Mouse (Mus musculus): ENCODE data around the gene Aspdh. TPM values are rescaled to one million over a fixed set of nuclear protein-coding genes. Genes with fewer than 3 reads are reported as not detected.

Gene Aspdh
- total RNA-seq (2023) = not detected

DNA sequence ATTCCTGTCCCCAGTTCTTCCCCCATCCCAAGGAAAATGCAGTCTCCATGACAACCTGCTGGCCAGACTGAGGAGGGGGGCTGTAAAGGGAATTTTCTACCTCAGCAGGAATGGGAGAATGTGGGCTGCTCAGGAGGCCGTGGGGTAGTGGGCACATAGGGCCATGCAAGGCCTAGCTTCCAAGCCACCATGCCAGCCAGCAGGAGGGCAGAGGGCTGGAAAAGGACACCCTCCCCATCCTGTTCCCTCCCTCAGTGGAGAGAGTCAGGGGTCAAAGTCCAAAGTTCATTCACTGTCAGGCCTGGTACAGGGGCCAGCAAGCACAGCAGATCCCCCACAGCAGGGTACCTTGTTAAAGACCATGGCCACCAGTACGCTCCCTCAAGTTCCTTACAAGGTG lies at the start of gene Aspdh:
Gene Aspdh, plus strand, starts transcription at position 281 of the 400 bp plus-strand sequence.

DNA sequence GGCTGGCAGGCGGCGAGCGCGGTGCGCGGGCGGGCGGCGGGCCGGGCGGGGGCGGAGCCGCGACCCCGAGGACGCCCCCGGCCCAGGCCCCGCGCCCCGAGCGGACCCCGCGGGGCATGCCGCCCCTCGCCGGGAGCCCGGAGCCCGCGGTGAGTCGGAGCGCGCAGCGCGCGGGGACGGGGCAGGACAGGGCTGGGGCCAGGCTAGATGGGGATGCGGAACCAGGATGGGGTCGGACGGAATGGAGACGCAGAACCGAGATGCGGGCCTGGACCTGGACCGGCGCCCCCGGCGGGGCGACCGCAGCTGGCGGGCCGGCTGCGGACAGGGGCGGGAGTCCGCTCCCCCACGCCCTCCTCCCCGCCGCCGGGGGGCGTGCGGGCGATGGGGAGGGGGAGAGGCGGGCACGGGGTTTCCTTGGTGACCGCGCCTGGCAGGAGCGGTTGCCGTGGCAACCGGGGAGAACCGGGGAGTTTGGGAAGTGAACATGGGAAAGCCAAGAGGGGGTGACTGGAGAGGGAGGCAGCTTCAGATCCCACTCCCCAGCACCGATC lies 36.1 kb upstream of the Aspdh start, which contains the start of gene Lrrc4b:
Gene Lrrc4b, plus strand, starts transcription at position 51 of the 554 bp plus-strand sequence.

DNA sequence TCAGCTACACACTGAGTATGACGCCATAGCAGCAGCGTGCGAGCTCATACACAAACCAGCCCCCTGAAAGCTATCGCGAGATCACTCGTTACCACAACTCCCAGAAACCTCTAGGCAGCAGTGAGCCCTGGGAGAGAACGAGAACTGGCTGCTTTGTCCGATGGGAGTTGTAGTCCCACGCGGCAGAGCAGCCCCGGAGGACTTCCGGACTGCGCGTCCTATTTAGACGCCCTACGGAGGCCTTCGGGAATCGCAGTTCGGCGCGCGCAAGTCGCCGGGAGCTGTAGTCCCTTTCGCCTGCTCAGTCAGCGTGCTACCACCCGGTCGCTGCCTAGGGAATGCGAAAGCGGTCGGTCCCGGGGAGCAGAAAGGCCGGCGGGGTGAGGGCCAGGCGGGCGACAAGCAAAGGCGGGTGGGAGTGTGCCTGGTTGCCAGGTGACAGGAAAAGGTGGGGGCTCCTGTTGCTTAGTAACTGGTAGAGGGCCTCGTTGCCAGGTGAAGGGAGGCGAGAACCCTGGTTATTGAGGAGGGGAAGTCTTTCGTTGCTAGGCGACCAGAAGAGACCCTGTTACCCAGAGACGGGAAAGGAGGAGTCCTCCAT lies 2.7 kb downstream of the Aspdh start, which contains the start of gene Josd2:
Gene Josd2, plus strand, starts transcription at position 170 of the 601 bp plus-strand sequence.

DNA sequence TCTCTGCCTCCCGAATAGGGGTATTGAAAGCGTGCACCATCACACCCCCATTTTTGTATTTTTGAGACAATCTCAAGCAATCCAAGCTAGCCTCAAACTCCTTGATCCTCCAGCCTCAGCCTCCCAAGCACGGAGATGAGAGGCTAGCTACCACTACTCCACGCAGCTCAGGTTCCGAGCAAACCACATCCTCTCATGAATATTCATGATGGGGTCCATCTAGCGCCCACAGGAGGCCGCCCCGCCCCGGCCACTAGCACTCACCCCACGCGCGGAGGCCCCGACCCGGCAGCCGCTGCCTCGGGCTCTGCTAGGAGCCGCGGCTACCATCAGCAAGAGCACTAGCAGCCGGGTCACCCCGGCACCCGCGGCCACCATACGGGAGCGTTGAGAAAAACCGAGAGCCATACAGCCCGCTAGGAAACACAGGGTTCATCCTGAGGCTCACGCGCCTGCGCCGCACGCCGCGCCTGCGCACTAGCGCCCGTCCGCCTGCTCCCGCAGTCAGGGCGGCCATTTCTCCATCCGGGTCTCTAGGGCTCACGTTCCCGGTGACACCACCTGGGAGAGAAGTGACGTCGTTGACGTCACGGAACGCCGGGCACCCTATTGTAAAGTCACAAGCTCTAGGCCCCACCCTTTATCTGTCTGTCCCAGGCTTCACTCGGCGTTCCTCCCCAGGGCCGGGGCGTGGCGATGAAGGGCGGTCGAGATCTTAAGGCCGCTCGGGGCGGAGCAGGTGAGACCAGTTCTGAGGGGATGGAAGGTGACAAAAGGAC lies 31.0 kb downstream of the Aspdh start, which contains the start of the genes Emc10 and Fam71e1:
Gene Emc10, minus strand, starts transcription at position 538 of the 779 bp plus-strand sequence.
Gene Fam71e1, plus strand, starts transcription at position 590 of the 779 bp plus-strand sequence.

Other genes starting within 250 kb of the Aspdh start
- not detected for gene Klk1b5, start 249.4 kb upstream of the Aspdh start, total RNA-seq (2023)
- gene Klk1, start 240.0 kb upstream of the Aspdh start, total RNA-seq (2023) = not detected
- not detected for gene Gm36864, start 229.2 kb upstream of the Aspdh start, total RNA-seq (2023)
- gene 1700028J19Rik, start 218.7 kb upstream of the Aspdh start, total RNA-seq (2023) = under 1 TPM; 0.66 to 0.90 TPM
- 10 to 100 TPM; 24.0 to 31.4 TPM for gene 2410002F23Rik, start 218.7 kb upstream of the Aspdh start, total RNA-seq (2023)
- not detected for gene Acp4, start 208.0 kb upstream of the Aspdh start, total RNA-seq (2023)
- not detected for gene Gm15517, start 203.9 kb upstream of the Aspdh start, total RNA-seq (2023)
- under 1 TPM; 0.61 to 0.93 TPM for gene Clec11a, start 158.5 kb upstream of the Aspdh start, total RNA-seq (2023)
- under 1 TPM; 0.26 to 0.46 TPM for gene Shank1, start 155.1 kb upstream of the Aspdh start, total RNA-seq (2023)
- gene Syt3, start 81.3 kb upstream of the Aspdh start, total RNA-seq (2023) = under 1 TPM in 1 of 2 experiments, not detected in 1; 0.24 TPM
- not detected for gene 1700008O03Rik, start 79.6 kb upstream of the Aspdh start, total RNA-seq (2023)
- not detected for gene Lrrc4b, start 36.4 kb upstream of the Aspdh start, total RNA-seq (2023)
- 10 to 100 TPM; 37.7 to 41.6 TPM for gene Josd2, start 2.6 kb downstream of the Aspdh start, total RNA-seq (2023)
- gene Emc10, start 31.1 kb downstream of the Aspdh start, total RNA-seq (2023) = 10 to 100 TPM; 32.7 to 36.4 TPM
- 1 to 10 TPM; 2.4 to 7.1 TPM for gene Fam71e1, start 31.2 kb downstream of the Aspdh start, total RNA-seq (2023)
- gene Mybpc2, start 59.3 kb downstream of the Aspdh start, total RNA-seq (2023) = under 1 TPM in 1 of 2 experiments, not detected in 1; 0.13 TPM
- gene Spib, start 66.7 kb downstream of the Aspdh start, total RNA-seq (2023) = 1 to 10 TPM; 3.1 to 5.3 TPM
- 10 to 100 TPM; 57.0 to 70.9 TPM for gene Pold1, start 83.5 kb downstream of the Aspdh start, total RNA-seq (2023)
- 100 to 1,000 TPM; 255 to 301 TPM for gene Nr1h2, start 88.6 kb downstream of the Aspdh start, total RNA-seq (2023)
- 100 to 1,000 TPM; 142 to 164 TPM for gene Napsa, start 107.0 kb downstream of the Aspdh start, total RNA-seq (2023)
- under 1 TPM; 0.64 to 0.75 TPM for gene Kcnc3, start 125.3 kb downstream of the Aspdh start, total RNA-seq (2023)
- not detected for gene Myh14, start 205.5 kb downstream of the Aspdh start, total RNA-seq (2023)
- gene Izumo2, start 243.4 kb downstream of the Aspdh start, total RNA-seq (2023) = not detected

All from neutrophil, adult 83 days (primary cell).